Mouse (Mus musculus) neural tube, embryonic 13.5 days (tissue): Measurements from ENCODE around the gene Plekha5. TPM values are rescaled to one million over a fixed set of nuclear protein-coding genes. Genes with fewer than 3 reads are reported as not detected.
A peak's percentile ranks its signal among the peaks of the same experiment; 100 is the strongest.
"Not testable (repeated sequence)": the region's sequence is repeated elsewhere in the genome, so short reads cannot be mapped to it uniquely, and the experiment has no call there.

Experiments
- ATAC-seq: fragments of 200-750 bp; cut with Nextera tagmentation; 2 replicates; pipeline ENCODE4 v1.8.0; 2017; ENCODE audit warnings: low read depth, mild to moderate bottlenecking, moderate TSS enrichment, moderate library complexity
- H3K27ac ChIP-seq: fragments of 300-500 bp; sonication (generic); replicated peaks from 2 replicates; pipeline ENCODE4 v1.5.1; 2015; ENCODE audit warnings: moderate library complexity, mild to moderate bottlenecking, inconsistent platforms
- H3K27me3 ChIP-seq: fragments of 300-500 bp; sonication (generic); 2 replicates; pipeline ENCODE4 v1.6.1; 2015; ENCODE audit warnings: mild to moderate bottlenecking, inconsistent platforms
- H3K36me3 ChIP-seq: fragments of 300-500 bp; sonication (generic); 2 replicates; pipeline ENCODE4 v1.6.1; 2015; ENCODE audit warnings: mild to moderate bottlenecking, inconsistent platforms
- H3K4me1 ChIP-seq: fragments of 300-500 bp; sonication (generic); replicated peaks from 2 replicates; pipeline ENCODE4 v1.6.1; 2015; ENCODE audit warnings: inconsistent platforms
- H3K4me2 ChIP-seq: fragments of 300-500 bp; sonication (generic); 2 replicates; pipeline ENCODE4 v1.6.1; 2015; ENCODE audit warnings: inconsistent platforms, mild to moderate bottlenecking, moderate library complexity
- H3K4me3 ChIP-seq: fragments of 300-500 bp; sonication (generic); 2 replicates; pipeline ENCODE4 v1.5.1; 2015; ENCODE audit warnings: mild to moderate bottlenecking, inconsistent platforms
- H3K9ac ChIP-seq: fragments of 300-500 bp; sonication (generic); 2 replicates; pipeline ENCODE4 v1.6.1; 2015; ENCODE audit warnings: moderate library complexity, mild to moderate bottlenecking, inconsistent platforms
- H3K9me3 ChIP-seq: fragments of 300-500 bp; sonication (generic); 2 replicates; pipeline ENCODE4 v1.6.1; 2016; ENCODE audit warnings: inconsistent platforms
- WGBS: fragments of 180-500 bp; shearing (Covaris S2); methylation state at CpG from one replicate; pipeline ENCODE4 v1.1.7; 2015; 5-methylcytosine and 5-hydroxymethylcytosine counted together
- polyA plus RNA-seq: library from polyadenylated mRNA; unstranded; fragments of >200 nt; fragmentation: Nextera tagmentation; extraction: Ambion mirVana; gene quantifications from 2 replicates; pipeline ENCODE4 v1.2.1, GENCODE M21; 2015

Gene Plekha5
- polyA plus RNA-seq, 1 experiment from 2014 or later, result 49.5 TPM

- ATAC-seq, result no peak
- WGBS, result 52% methylated on average over 15 of the region's 15 CpGs
- no peak overlapping the region for H3K4me2 ChIP-seq
- H3K9ac ChIP-seq, result no peak overlapping the region
- no peaks in the 10 kb centered on the region for H3K27me3 ChIP-seq
- H3K36me3 ChIP-seq, result peaks cover 49% of the 10 kb centered on the region
- H3K9me3 ChIP-seq, result no peaks in the 10 kb centered on the region
- H3K4me1 ChIP-seq, result peaks cover 8% of the 10 kb centered on the region
- no peak overlapping the region for H3K27ac ChIP-seq
- no peak overlapping the region for H3K4me3 ChIP-seq
Measured at GRCm38 (mm10) chr6:140597381-140598329, 173.8 kb downstream of the Plekha5 start.

GRCm38 (mm10) chr6:140598516-140598915 lies 174.7 kb downstream of the Plekha5 start:
- WGBS, result 93% methylated on average over 9 of the region's 9 CpGs
- Histone ChIP-seq H3K36me3 (peaks cover 40% of the 10 kb centered on the region), H3K9ac (no peak overlapping the region), H3K9me3 (no peaks in the 10 kb centered on the region), H3K27me3 (no peaks in the 10 kb centered on the region), H3K4me3 (no peak overlapping the region), H3K4me2 (no peak overlapping the region), H3K4me1 (peaks cover 14% of the 10 kb centered on the region), H3K27ac (no peak overlapping the region)
- ATAC-seq, result no peak

- H3K9me3 ChIP-seq, result no peaks in the 10 kb centered on the region
- H3K27ac ChIP-seq, result no peak overlapping the region
- no peak for ATAC-seq
- WGBS, result 94% methylated on average over 5 of the region's 5 CpGs
- H3K4me2 ChIP-seq, result no peak overlapping the region
- peaks cover 17% of the 10 kb centered on the region for H3K4me1 ChIP-seq
- H3K27me3 ChIP-seq, result no peaks in the 10 kb centered on the region
- no peak overlapping the region for H3K9ac ChIP-seq
- peaks cover 32% of the 10 kb centered on the region for H3K36me3 ChIP-seq
- H3K4me3 ChIP-seq, result no peak overlapping the region
Measured at GRCm38 (mm10) chr6:140599337-140599736, 175.5 kb downstream of the Plekha5 start.

GRCm38 (mm10) chr6:140600671-140601070 lies 176.8 kb downstream of the Plekha5 start:
- H3K9me3 ChIP-seq, H3K9ac ChIP-seq, H3K27me3 ChIP-seq, H3K4me2 ChIP-seq, ATAC-seq, H3K4me3 ChIP-seq, H3K27ac ChIP-seq: not testable (repeated sequence)
- H3K4me1 ChIP-seq, result peaks cover 17% of the 10 kb centered on the region
- H3K36me3 ChIP-seq, result peaks cover 19% of the 10 kb centered on the region
- 95% methylated on average over 8 of the region's 8 CpGs for WGBS

GRCm38 (mm10) chr6:140601175-140601574 lies 177.3 kb downstream of the Plekha5 start:
- Histone ChIP-seq H3K4me3 (no peak overlapping the region), H3K4me1 (peaks cover 17% of the 10 kb centered on the region), H3K27ac (no peak overlapping the region), H3K4me2 (no peak overlapping the region), H3K27me3 (no peaks in the 10 kb centered on the region), H3K9ac (no peak overlapping the region), H3K36me3 (peaks cover 14% of the 10 kb centered on the region), H3K9me3 (no peaks in the 10 kb centered on the region)
- WGBS, result 94% methylated on average over 4 of the region's 4 CpGs
- no peak for ATAC-seq

- no peak overlapping the region for H3K4me3 ChIP-seq
- 5% methylated on average over 8 of the region's 8 CpGs for WGBS
- H3K4me1 ChIP-seq, result peaks cover 9% of the 10 kb centered on the region
- no peaks in the 10 kb centered on the region for H3K9me3 ChIP-seq
- H3K27me3 ChIP-seq, result no peaks in the 10 kb centered on the region
- ATAC-seq, result peak; percentile 15; the same call in 1 of the 2 replicates
- H3K36me3 ChIP-seq, result no peaks in the 10 kb centered on the region
- H3K9ac ChIP-seq, result no peak overlapping the region
- 0 out of 2 replicates have a peak overlapping the region, but pooled peaks have one; percentile 33 for H3K27ac ChIP-seq
- H3K4me2 ChIP-seq, result no peak overlapping the region
Measured at GRCm38 (mm10) chr6:140603228-140603944, 179.5 kb downstream of the Plekha5 start.

- H3K9me3 ChIP-seq, H3K4me1 ChIP-seq, H3K27ac ChIP-seq, H3K4me3 ChIP-seq, H3K9ac ChIP-seq, H3K36me3 ChIP-seq, ATAC-seq, H3K4me2 ChIP-seq, H3K27me3 ChIP-seq: not testable (repeated sequence)
- WGBS, result 77% methylated on average over 5 of the region's 5 CpGs
Measured at GRCm38 (mm10) chr6:140605173-140605572, 181.3 kb downstream of the Plekha5 start.

- H3K27me3 ChIP-seq, result no peaks in the 10 kb centered on the region
- no peak overlapping the region for H3K4me3 ChIP-seq
- ATAC-seq, result no peak
- no peaks in the 10 kb centered on the region for H3K36me3 ChIP-seq
- H3K9me3 ChIP-seq, result no peaks in the 10 kb centered on the region
- H3K9ac ChIP-seq, result no peak overlapping the region
- peaks cover 9% of the 10 kb centered on the region for H3K4me1 ChIP-seq
- 62% methylated on average over 3 of the region's 3 CpGs for WGBS
- no peak overlapping the region for H3K4me2 ChIP-seq
- H3K27ac ChIP-seq, result no peak overlapping the region
Measured at GRCm38 (mm10) chr6:140605732-140606131, 181.9 kb downstream of the Plekha5 start.

GRCm38 (mm10) chr6:140606534-140606933 lies 182.7 kb downstream of the Plekha5 start:
- Histone ChIP-seq H3K27me3 (no peaks in the 10 kb centered on the region), H3K27ac (no peak overlapping the region), H3K9me3 (no peaks in the 10 kb centered on the region), H3K4me1 (peaks cover 9% of the 10 kb centered on the region), H3K36me3 (no peaks in the 10 kb centered on the region), H3K4me2 (no peak overlapping the region), H3K9ac (no peak overlapping the region), H3K4me3 (no peak overlapping the region)
- WGBS, result 51% methylated on average over 10 of the region's 10 CpGs
- no peak for ATAC-seq

GRCm38 (mm10) chr6:140608666-140609065 lies 184.8 kb downstream of the Plekha5 start:
- H3K27ac ChIP-seq, result no peak overlapping the region
- no peak overlapping the region for H3K4me3 ChIP-seq
- WGBS, result 98% methylated on average over 6 of the region's 6 CpGs
- no peaks in the 10 kb centered on the region for H3K9me3 ChIP-seq
- H3K36me3 ChIP-seq, result no peaks in the 10 kb centered on the region
- no peak overlapping the region for H3K4me2 ChIP-seq
- peaks cover 2% of the 10 kb centered on the region for H3K4me1 ChIP-seq
- no peaks in the 10 kb centered on the region for H3K27me3 ChIP-seq
- H3K9ac ChIP-seq, result no peak overlapping the region
- no peak for ATAC-seq

GRCm38 (mm10) chr6:140609533-140609932 lies 185.7 kb downstream of the Plekha5 start:
- no peak overlapping the region for H3K9ac ChIP-seq
- no peak overlapping the region for H3K27ac ChIP-seq
- H3K9me3 ChIP-seq, result no peaks in the 10 kb centered on the region
- H3K4me3 ChIP-seq, result no peak overlapping the region
- no peaks in the 10 kb centered on the region for H3K36me3 ChIP-seq
- no peaks in the 10 kb centered on the region; the same call in 1 of the 2 replicates for H3K4me1 ChIP-seq
- no peaks in the 10 kb centered on the region for H3K27me3 ChIP-seq
- WGBS, result 86% methylated on average over 4 of the region's 4 CpGs
- no peak overlapping the region for H3K4me2 ChIP-seq
- ATAC-seq, result no peak

- Histone ChIP-seq H3K4me2 (no peak overlapping the region), H3K27me3 (no peaks in the 10 kb centered on the region), H3K27ac (no peak overlapping the region), H3K4me1 (no peaks in the 10 kb centered on the region), H3K4me3 (no peak overlapping the region), H3K36me3 (no peaks in the 10 kb centered on the region), H3K9me3 (no peaks in the 10 kb centered on the region), H3K9ac (no peak overlapping the region)
- 90% methylated on average over 5 of the region's 5 CpGs for WGBS
- ATAC-seq, result no peak
Measured at GRCm38 (mm10) chr6:140610117-140610516, 186.3 kb downstream of the Plekha5 start.
